Mouse (Mus musculus): ENCODE results near the gene Gadd45a.
"Not testable (repeated sequence)": the region's sequence is repeated elsewhere in the genome, so short reads cannot be mapped to it uniquely, and the experiment has no call there.

Gene Gadd45a

DNA sequence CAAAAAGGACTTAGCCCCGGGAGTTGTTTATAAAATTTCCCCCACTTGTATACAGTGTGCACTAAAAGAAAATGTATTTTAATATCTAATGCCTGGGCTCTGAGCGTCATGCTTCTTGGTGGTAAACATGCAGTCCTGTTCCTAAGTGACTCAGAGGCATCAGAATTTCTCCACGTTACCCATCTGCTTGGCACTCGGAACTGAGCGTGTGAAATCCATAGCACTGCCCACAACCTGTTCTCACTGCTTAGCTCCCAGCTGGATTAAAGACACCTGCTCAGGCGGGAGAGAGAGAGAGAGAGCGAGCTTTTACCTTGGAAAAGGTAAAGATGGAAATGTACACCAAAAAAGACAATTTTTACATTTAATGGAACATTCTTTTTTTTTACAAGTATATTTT is 18.3 kb downstream of the Gadd45a start:
- not testable (repeated sequence) for DNase-seq (ENCODE audit: low spot score in 2 of 2)

DNA sequence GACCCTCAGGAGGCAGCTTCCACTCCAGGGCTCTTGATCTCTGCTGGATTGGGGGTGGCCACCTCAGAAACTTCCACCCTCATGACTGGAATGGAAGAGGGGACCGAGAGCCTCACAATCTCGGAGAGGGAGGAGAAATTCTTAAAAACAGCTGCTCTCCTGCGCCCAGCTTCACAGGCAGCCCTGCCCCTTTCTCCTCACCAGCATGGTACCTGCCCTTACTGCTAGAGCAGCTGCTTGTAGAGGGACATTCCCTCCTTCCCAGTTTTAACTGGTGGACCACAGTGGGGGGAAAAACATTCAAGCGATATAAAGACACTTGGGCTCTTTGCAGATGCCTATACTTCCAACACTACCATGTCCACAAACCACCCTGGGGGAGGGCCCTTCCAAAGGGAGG is 18.9 kb downstream of the Gadd45a start:
- no peak for DNase-seq (ENCODE audit: low spot score in 2 of 2)

DNA sequence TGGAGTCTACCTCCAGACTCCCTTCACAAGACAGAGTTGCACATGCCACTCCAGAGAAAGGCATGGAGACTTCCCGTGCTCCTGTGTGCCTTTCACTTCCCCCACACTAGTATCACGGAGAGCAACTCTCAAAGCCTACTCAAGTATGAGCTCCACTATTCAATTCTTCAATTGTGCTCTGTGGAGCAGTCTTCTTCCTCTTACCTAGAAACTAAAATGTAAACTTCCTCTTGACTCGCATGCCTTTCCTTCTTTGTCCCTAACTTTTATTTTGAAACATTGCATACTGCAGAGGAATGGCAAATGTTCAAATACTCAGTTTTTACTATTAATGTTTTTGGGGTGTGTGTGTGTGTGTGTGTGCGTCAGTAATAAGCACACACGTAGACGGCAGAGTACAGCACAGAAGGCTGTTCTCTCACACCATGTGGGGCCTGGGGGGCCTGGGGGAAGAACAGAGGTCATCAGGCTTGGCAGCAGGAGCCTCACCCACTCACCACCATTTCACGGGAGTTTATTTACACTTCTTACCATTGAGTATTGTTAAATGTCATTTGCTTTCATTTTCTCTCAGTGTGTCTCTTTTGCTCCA is 20.6 kb downstream of the Gadd45a start:
- no peak for DNase-seq (ENCODE audit: low spot score in 2 of 2)

DNA sequence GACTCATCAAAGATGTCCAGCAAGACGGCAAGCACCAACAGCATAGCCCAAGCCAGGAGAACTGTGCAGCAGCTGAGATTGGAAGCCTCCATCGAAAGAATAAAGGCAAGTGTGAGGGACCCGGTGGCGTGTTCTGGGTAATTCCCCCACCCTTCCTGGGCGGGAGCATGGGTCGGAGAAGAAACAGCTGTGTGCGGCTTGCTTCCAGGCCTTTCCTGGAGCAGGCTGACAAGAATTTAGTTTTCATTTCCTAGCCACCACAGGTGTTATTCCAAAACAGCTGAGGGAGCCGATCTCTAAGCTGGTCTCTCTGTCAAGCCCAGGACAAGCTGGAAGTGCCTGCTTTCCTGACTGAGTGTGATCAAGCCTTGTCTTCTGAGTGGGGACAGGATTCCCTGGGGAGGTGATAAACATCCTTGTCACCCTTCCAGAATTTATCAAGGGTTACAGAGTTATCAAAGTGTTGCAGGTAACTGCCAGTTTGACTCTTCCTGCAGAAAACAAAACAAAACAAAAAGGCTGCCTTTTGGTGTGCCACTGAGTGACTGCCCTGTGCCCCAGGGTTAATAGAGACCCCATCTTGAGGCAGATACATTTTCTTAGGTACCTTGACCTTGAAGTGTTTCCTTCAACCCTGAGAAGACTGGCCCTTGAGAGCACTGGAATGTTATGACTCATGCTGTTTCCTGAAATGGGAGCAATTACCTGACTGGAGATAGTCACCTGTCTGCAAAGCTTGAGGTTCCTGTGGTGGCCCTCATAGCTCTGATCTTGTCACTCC is 21.3 kb downstream of the Gadd45a start:
- DNase-seq (ENCODE audit: low spot score in 2 of 2), result no peak

DNA sequence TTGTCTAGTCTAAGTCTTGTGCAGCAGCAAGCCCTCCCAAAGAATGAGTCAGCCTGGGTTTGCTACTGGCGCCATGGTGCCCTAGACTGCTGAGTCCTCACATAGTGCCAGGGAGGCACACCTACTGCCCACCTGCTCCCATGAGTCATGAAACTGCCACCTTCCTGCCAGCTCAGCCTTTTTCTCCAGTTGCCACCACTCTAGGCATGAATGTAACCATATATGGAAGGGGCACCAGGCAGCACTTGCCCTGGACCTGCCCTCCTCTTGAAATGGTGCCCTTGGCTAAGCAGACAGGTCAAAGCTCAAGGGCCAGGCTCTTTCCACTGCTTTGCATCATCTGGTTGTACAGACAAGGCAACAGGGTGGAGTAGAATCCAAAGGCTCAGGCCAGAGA is 22.6 kb downstream of the Gadd45a start:
- DNase-seq (ENCODE audit: low spot score in 2 of 2), result no peak

DNA sequence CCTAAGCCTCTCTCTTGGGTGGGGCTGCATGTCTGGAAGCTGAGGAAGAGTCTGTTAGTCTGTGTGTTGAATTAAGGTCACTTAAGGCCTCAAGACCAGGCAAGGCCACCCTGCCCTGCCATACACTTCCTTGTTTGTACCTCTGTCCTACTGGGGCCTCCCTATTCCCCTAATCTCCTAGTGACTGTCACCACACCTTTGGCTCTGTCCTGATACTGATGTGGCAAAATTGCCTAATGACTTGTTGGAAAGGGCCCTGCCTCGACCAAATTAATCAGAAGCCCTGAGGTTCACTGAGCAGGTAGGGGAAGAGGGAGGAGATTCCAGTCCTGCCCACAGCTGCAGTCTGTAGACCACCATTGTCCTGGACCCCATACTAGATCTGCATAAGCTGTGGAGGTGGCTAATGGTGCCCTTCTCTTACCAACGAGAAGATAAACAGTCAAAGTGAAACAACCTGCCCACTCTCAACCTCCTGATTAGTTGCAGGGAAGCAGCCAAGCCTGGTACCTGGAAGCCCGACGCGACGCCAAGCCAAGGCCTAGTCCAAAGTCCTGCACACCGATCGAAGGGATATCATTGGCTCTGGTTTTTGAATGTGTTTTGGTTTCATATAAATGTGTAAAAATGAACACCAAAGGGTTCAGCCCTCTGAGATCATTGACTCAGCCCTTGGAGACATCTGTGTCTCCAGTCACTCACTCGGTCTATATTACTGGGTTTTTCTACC is 23.1 kb downstream of the Gadd45a start:
- no peak for DNase-seq (ENCODE audit: low spot score in 2 of 2)

DNA sequence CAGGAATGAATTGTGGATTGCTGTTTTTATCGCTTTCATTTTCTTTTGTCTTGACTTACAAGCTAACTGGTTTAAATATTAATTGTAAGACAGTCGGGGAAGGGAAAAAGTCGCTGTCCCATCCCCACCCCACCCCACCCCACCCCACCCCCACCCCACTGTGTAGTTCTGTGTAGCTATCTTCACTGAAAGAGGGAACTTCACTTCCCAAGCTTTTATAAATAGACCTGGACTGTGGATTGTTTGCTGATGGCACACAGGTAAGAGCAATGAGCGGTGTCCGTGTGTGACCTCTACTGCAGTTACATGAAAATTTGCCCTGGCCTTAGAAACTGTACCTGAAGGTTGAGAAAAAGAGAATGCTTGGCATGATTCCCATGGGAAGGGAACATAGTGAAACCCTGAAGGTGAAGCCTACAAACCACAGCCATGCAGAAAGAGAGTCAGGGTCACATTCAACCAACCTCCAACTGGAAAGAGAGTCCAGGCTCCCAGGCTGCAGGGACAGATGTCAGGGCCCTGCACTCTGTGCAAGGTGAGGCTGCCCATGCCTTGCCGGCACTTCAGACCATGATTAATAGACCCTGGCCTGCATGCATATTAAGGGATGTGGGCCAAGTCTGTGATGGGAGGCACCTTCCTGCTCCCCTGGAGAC is 23.8 kb downstream of the Gadd45a start:
- DNase-seq (ENCODE audit: low spot score in 2 of 2), result no peak

DNA sequence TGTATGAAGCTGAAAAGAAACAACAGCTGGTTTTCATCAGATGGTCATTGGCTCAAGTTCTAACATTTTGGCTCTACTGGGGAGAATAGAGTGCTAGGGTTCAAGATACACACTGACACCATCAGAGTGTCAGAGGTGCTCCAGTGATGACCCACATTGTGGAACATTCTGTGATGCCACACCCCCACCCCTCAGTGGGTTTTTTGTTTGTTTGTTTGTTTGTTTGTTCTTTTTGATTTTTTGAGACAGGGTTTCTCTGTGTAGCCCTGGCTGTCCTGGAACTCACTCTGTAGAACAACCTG is 26.1 kb downstream of the Gadd45a start:
- DNase-seq (ENCODE audit: low spot score in 2 of 2), result no peak

DNA sequence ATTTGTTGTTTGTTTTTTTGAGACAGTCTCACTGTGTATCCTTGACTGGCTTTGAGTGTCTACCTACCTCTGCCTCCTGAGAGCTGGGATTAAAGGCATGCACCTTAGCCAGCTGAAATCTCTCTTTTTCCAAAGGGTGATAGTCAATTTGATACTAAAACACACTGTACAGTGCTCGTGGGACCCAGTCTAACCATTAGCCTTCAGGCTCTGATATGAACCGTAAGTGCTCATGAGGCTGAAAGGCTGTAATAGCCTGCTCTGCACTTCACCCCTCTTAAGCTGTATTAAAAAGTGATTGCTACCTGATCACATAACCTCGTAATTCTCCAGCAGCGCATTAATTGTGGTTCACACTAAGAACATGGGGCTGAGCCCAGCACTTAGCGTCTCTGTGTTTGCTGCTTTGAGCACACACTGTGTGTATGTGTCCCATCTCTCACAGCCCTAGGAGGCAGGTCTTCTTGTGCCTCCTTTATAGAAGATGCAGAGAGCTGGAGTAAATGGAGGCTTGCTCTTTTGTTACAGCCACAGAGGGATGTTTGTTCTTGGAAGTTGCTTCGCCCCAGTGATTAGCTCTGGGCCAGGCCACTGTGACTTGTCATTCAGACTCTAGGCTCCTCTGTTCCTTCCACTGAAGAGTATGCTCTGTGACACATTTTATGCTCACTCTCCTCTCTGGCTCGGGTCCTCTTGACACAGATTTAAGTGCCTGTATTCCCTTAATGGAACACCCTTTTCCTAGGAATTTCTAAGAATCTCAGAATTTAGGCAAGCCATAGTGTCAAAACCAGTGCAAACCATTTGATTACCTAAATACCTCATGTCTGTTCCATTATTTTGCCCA is 26.7 kb downstream of the Gadd45a start:
- DNase-seq (ENCODE audit: low spot score in 2 of 2), result no peak

DNA sequence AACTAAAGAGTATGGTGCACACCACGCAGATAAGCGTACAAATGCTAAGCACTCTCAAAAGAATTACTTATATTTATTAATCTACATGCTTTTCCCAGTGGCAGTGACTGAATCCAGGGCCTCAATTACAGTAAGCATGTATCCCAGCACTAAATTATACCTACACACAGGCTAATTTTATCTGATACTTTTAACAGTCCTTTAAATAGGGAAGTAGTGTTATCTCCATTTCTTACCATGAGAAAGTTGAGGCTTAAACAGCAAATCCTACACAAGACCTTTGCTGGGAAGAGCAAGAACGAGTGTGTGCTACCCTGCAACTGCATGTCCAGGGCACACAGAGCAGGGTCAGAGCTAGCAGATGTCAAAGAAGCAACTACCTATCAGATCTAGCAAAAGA is 27.4 kb downstream of the Gadd45a start:
- DNase-seq (ENCODE audit: low spot score in 2 of 2), result no peak

DNA sequence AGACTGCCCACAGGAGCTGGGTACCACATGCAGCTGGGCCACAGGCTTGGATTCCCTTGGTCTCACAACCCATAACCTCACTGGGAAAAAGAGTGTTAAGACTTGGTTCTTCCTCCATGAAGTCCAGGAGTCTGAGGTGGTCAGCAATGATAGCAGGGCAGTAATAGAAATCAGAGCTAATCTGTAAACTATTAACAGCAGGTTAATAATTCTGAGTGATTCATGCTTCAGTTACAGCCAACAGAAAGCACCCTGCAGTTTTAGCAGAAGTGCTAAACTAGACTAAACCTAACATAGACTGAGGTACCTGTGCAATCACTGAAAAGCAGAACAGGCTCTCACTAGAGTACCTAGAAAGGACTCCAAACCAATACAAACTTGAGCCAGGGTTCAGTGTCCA is 37.5 kb downstream of the Gadd45a start:
- DNase-seq (ENCODE audit: low spot score in 2 of 2), result no peak

DNA sequence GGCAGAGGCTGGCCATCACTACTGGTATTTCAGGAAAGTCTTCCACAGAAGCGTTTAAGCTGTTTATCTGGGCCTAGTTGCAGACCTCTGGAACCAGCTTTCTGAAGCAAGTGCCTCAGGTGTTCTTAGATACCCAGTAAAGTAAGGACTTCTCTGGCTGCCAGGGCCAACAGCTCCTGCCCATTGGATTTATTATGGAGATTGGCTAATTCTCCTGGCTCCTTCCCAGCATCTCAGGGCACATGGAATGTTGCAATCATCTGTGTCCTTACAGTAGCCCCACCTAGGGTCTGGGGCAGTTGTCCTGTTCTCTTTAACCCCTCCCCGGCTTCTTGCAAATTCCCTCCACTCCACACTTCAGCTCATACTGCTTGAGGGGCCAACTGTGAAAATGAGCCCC is 38.6 kb downstream of the Gadd45a start:
- DNase-seq (ENCODE audit: low spot score in 2 of 2), result no peak

DNA sequence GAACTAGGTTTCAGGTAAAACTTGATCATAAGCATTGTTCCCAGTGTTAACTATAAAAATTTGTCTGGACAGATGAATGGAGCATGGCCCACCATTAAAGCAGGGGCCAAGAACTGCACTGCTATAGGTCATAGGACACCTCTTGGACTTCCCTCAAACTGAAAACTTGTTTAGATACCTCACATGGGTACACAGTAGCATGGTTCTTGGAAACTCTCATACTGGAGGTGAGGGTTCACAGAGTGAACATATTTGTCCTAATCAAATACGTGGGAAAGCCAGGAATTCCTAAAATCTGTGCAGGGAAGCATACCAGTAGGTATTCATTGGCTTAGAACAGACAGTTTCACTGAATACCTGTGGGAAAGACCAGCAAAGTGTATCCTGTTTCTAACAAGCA is 41.0 kb downstream of the Gadd45a start:
- DNase-seq (ENCODE audit: low spot score in 2 of 2), result no peak

DNA sequence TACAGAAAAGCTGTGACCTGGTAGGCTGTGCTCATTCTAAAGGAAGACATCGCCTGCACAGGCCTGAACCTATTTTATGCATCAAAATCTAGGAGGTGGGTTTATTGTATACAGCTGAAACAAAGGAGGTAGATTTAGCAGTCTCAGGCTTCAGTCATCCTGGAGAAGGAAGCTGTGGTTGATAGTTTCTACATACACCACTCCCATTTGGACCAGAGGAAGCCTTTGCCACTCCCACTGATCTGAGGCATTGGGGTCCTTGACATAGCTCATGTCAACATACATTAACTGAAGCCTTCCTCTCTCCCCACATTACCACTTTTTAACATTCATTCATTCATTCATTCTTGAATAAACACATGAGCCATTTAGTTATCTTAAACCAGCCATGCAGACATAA is 41.4 kb downstream of the Gadd45a start:
- DNase-seq (ENCODE audit: low spot score in 2 of 2), result no peak

DNA sequence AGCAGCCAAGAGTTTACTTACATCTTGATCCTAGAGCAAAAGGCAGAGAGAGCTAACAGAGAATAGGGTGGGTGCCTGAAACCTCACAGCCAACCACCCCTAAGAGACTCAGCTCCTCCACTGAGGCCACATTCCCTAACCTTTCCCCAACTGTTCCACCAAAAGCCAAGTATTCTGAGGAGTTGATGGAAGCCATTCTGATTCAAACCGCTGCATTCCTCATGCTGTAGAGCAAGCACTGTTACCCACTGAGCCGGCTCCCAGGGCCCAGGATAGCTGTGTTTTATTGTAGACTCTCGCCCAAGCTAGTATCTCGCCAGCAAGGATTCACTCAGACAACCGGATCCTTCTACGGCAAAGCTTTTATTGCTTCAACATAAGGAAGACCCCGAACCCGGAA is 42.3 kb downstream of the Gadd45a start:
- no peak for DNase-seq (ENCODE audit: low spot score in 2 of 2)

DNA sequence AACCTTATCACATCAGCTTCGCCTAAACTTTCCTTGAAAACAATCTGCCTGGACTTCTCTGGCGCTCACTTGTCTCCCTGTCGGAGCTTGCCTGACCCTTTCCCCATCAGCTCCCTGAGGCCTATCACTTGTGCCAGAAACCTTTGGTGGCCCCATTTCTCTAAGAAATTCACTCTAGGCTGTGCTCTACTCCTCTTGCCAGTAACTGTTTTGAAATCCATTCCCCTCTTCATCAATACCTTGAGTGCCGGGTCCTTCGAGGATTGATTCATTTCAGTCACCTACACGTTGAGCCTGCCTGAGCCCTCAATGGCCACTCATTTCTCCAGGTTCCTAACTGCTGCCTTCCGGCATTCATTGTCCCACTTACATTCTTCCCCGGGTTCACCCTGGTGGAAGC is 44.5 kb downstream of the Gadd45a start:
- no peak for DNase-seq (ENCODE audit: low spot score in 2 of 2)

DNA sequence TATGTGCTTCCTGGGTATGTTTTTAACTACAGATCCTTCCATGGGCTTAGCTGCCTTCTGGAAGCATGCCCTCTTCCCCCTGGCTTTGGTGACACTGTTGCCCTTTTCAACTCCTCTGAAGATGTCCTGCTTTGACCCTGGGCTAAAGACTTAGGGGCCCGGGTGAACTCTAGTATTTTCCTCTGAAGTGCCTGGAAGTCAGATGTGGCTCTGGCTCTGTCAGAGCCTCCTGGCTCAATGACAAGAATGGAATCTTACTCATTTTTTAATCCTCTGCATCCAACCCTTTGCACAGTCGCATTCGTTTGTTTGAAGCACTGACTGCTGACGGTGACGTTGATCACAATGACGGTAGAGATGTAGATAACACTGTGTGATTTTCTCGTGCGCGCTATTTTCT is 45.0 kb downstream of the Gadd45a start:
- no peak for DNase-seq (ENCODE audit: low spot score in 2 of 2)

DNA sequence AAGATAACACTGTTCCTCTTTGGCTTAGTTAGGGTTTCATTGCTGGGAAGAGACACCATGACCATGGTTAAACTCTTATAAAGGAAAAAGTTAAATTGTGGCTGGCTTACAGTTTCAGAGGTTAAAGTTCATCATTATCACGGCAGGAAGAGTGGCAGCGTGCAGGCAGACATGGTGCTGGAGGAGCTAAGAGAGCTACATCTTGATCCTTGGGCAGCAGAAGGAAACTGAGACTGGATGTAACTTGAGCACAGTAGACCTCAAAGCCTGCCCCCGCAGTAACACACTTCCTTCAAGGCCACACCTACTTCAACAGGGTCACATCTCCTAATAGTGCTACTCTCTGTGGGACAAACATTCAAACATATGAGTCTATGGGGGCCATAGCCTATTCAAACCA is 47.7 kb downstream of the Gadd45a start:
- no peak for DNase-seq (ENCODE audit: low spot score in 2 of 2)

DNA sequence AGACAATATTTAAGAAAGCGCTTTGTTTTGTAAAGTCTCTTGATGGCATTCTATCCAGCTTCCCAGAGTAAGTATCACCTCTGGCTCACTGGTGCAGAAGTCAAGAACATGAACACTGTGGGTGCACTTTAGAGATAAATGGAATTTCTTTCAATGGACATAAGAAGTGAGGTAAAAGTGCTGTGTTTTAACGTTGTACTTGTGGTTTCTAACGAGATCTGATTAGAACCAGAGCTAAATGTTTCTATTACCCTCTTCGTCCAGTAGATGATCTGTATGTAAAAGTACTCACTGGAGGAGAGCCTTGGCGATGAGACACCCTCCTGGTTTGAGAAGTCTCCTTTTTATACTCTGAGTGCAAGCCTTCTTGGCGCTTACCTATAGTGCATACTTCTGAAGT is 48.2 kb downstream of the Gadd45a start:
- DNase-seq (ENCODE audit: low spot score in 2 of 2), result no peak

DNA sequence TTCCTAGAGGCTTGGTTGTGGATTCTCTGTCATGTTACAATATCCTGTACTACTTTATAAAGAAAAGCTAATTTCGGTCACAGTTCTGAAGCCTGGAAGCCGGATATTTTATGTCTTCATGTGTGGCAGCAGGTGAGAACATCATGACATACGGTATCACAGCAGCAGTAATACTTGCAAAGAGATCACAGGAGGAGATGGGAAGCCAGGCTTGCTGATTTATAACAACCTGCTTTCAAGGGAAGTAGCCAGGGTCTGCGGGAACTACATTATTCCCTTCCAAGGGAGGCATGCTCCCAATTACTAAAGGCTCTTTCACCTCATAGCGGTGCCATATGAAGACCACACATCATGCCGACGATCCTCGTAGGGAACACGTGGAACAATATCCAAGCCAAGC is 48.9 kb downstream of the Gadd45a start:
- DNase-seq (ENCODE audit: low spot score in 2 of 2), result no peak

DNA sequence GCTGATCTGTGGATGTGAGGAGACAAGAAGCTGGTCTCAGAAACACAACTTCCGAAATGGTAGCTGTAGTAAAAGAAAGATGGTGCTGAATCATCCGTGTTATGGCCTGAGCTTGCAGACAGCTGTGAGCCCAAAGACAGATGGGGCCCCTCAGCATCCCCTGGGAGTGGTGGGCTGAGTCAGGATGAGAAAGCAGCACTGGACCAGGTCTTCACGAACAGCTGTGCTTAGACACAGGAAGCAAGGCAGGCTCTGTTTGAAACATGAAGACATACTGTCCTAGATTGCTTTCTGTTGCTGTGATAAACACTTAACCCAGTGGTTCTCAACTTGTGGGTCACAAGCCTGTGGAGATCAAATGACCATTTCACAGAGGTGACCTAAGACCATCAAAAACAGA is 49.6 kb downstream of the Gadd45a start:
- no peak for DNase-seq (ENCODE audit: low spot score in 2 of 2)

DNA sequence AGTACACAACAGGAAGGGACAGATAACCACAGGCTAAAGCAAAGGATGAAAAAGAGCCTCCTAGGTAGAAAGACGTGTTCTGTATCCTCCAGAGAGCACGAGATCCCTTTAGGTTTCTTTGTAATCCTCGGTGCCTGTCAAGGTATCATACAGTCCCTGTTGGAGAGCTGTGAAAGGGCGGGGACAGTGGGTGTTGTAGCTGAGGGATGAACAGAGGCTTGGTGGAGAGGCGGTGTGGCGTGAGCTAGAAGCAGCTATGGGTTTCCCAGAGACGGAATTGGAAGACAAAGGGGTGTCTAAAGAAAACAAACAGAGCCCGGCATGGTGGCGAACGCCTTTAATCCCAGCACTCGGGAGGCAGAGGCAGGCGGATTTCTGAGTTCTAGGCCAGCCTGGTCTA is 51.2 kb downstream of the Gadd45a start:
- DNase-seq (ENCODE audit: low spot score in 2 of 2), result no peak
